Mouse (Mus musculus): ENCODE data around the gene Onecut3. TPM values are rescaled to one million over a fixed set of nuclear protein-coding genes. Genes with fewer than 3 reads are reported as not detected.

Gene Onecut3
- polyA plus RNA-seq, 1 experiment from 2014 or later: not detected

GRCm38 (mm10) chr10:80503599-80504220, 9.1 kb downstream of the Onecut3 start:
- Histone ChIP-seq H3K4me2 (peak overlapping the region; percentile 50), H3K4me1 (peaks cover 9% of the 10 kb centered on the region), H3K4me3 (peak overlapping the region; percentile 11), H3K27me3 (replicated peaks) (peaks cover 92% of the 10 kb centered on the region), H3K9ac (peak overlapping the region; percentile 4; the same call in 1 of the 2 replicates), H3K27ac (replicated peaks) (no peak overlapping the region), H3K36me3 (no peaks in the 10 kb centered on the region), H3K9me3 (no peaks in the 10 kb centered on the region)
- ATAC-seq (ENCODE audit: extremely low read depth, insufficient number of reproducible peaks, low FRiP score, low TSS enrichment): no peak
- 2% methylated on average over 27 of the region's 27 CpGs for WGBS

- no peak overlapping the region for H3K4me3 ChIP-seq
- H3K4me1 ChIP-seq: peaks cover 11% of the 10 kb centered on the region
- ATAC-seq (ENCODE audit: extremely low read depth, insufficient number of reproducible peaks, low FRiP score, low TSS enrichment): no peak
- 0% methylated on average over 9 of the region's 9 CpGs for WGBS
- no peak overlapping the region for H3K27ac ChIP-seq (replicated peaks)
- peaks cover 87% of the 10 kb centered on the region for H3K27me3 ChIP-seq (replicated peaks)
- H3K36me3 ChIP-seq: no peaks in the 10 kb centered on the region
- H3K4me2 ChIP-seq: no peak overlapping the region
- H3K9me3 ChIP-seq: no peaks in the 10 kb centered on the region
- no peak overlapping the region for H3K9ac ChIP-seq
Observed at GRCm38 (mm10) chr10:80504724-80505123, 10.1 kb downstream of the Onecut3 start.

DNA sequence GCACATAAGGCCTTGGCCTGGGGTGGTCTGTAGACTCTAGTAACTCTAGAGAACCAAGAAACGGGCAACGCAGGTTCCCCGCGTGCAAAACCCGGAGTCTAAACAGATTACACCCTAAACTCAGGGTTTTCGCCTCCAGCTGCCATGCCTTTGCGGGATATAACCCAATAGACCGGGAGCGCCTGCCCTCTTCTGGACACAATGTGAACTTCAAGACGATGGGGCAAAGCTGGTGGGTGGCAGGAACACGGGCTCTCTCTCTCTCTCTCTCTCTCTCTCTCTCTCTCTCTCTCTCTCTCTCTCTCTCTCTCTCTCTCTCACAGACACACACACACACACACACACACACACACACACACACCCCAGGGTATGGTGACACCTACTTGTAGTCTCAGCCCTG, 11.6 kb downstream of the Onecut3 start:
- H3K9me3 ChIP-seq: no peaks in the 10 kb centered on the region
- H3K4me1 ChIP-seq: peaks cover 16% of the 10 kb centered on the region
- peaks cover 86% of the 10 kb centered on the region for H3K27me3 ChIP-seq (replicated peaks)
- ATAC-seq (ENCODE audit: extremely low read depth, insufficient number of reproducible peaks, low FRiP score, low TSS enrichment): no peak
- no peaks in the 10 kb centered on the region for H3K36me3 ChIP-seq
- no peak overlapping the region for H3K4me2 ChIP-seq
- no peak overlapping the region for H3K4me3 ChIP-seq
- no peak overlapping the region for H3K9ac ChIP-seq
- whole genome bisulfite sequencing: 0% methylated on average over 11 of the region's 11 CpGs
- no peak overlapping the region for H3K27ac ChIP-seq (replicated peaks)

DNA sequence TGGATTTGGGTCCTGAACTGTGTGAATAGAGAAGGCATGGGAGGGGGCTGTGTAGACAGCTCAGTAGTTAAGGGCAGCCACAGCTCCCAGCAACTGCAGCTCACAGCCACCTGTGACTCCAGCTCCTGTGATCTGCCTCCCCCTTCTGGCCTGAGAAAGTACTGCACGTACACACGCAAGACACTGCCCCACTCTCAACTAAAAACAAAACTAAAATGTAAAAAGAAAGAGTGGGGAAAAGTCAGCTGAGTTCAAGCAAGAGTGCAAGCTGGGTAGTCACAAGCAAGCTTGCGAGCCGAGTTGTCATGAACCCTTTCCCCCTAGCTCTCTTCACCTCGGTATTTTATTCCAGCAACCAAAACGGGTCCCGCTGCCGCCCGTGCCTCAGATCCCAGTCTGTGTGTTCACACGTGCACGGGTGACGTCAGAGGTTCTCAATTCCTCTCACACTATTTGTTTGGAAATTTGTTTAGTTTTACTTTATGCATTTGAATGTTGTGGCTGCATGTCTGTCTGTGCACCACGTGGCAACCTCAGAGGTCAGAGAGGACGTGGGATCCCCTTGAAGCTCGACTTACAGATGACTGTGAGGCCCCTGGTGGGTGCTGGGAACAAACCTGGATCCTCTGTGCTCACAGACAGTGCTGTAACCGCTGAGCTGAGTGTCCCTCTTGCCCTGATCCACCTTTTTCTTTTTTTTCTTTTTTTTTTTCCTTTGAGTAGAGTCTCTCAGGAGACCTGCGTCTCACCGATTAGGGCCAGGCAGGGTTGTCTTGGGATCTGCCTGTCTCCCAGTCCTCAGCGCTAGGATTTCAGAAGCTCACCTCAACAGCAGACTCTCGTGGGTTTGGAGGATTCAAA, 15.0 kb downstream of the Onecut3 start:
- H3K9ac ChIP-seq: peak overlapping the region; percentile 78
- no peaks in the 10 kb centered on the region for H3K36me3 ChIP-seq
- H3K9me3 ChIP-seq: no peaks in the 10 kb centered on the region
- H3K4me3 ChIP-seq: peak overlapping the region; percentile 49
- H3K27me3 ChIP-seq (replicated peaks): peaks cover 89% of the 10 kb centered on the region
- H3K4me1 ChIP-seq: peaks cover 13% of the 10 kb centered on the region
- 7% methylated on average over 20 of the region's 20 CpGs for WGBS
- no peak for ATAC-seq (ENCODE audit: extremely low read depth, insufficient number of reproducible peaks, low FRiP score, low TSS enrichment)
- no peak overlapping the region for H3K27ac ChIP-seq (replicated peaks)
- H3K4me2 ChIP-seq: peak overlapping the region; percentile 75

- Histone ChIP-seq H3K9me3 (no peaks in the 10 kb centered on the region), H3K27me3 (replicated peaks) (peaks cover 89% of the 10 kb centered on the region), H3K4me2 (0 out of 2 replicates have a peak overlapping the region, but pooled peaks have one; percentile 75), H3K4me3 (no peak overlapping the region), H3K4me1 (peaks cover 13% of the 10 kb centered on the region), H3K27ac (replicated peaks) (no peak overlapping the region), H3K9ac (peak overlapping the region; percentile 78; the same call in 1 of the 2 replicates), H3K36me3 (no peaks in the 10 kb centered on the region)
- no peak for ATAC-seq (ENCODE audit: extremely low read depth, insufficient number of reproducible peaks, low FRiP score, low TSS enrichment)
- WGBS: 52% methylated on average over 10 of the region's 10 CpGs
Observed at GRCm38 (mm10) chr10:80510273-80510660, 15.6 kb downstream of the Onecut3 start.

DNA sequence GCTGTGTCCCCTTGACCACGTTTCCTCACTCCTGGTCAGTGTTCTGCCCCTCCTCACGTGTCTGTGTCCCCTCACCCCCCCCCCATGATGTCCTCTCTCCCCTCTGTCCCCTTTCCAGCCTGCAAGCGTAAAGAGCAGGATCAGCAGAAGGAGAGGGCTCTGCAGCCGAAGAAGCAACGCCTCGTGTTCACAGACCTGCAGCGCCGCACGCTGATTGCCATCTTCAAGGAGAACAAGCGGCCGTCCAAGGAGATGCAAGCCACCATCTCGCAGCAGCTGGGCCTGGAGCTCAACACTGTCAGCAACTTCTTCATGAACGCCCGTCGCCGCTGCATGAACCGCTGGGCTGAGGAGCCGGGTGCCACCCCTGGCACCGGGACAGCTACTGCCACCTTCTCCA, 19.1 kb downstream of the Onecut3 start:
- peak overlapping the region; percentile 46 for H3K4me2 ChIP-seq
- ATAC-seq (ENCODE audit: extremely low read depth, insufficient number of reproducible peaks, low FRiP score, low TSS enrichment): no peak
- peaks cover 13% of the 10 kb centered on the region for H3K4me1 ChIP-seq
- H3K9me3 ChIP-seq: no peaks in the 10 kb centered on the region
- H3K4me3 ChIP-seq: no peak overlapping the region
- 11% methylated on average over 19 of the region's 19 CpGs for WGBS
- H3K9ac ChIP-seq: peak overlapping the region; percentile 58
- peaks cover 88% of the 10 kb centered on the region for H3K27me3 ChIP-seq (replicated peaks)
- no peak overlapping the region for H3K27ac ChIP-seq (replicated peaks)
- no peaks in the 10 kb centered on the region for H3K36me3 ChIP-seq

DNA sequence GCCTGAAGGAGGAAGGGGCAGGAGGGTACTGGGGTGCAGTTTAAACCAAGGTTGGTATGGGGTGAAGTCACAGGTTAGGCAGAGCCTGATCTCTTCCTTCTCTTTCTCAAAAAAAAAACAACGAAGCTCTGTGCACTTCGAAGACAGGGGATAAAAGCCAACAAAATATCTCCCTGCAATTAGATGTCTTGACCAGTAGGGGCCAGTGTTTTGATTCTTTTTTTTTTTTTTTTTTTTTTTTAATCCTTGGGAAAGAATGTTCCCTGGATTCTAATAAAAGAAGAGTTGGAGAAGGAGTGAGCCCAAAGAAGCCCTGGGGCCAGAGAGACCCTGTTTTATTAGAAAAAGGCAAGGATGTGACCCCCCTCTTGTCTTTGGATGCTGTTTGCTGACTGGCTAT, 24.7 kb downstream of the Onecut3 start:
- Histone ChIP-seq H3K4me1 (no peaks in the 10 kb centered on the region), H3K9ac (no peak overlapping the region), H3K36me3 (no peaks in the 10 kb centered on the region), H3K9me3 (0 out of 2 replicates have a peak, but pooled peaks cover 6% of the 10 kb centered on the region), H3K4me3 (no peak overlapping the region), H3K27me3 (replicated peaks) (peaks cover 39% of the 10 kb centered on the region), H3K27ac (replicated peaks) (no peak overlapping the region), H3K4me2 (no peak overlapping the region)
- no peak for ATAC-seq (ENCODE audit: extremely low read depth, insufficient number of reproducible peaks, low FRiP score, low TSS enrichment)
- 73% methylated on average over 2 of the region's 2 CpGs for WGBS

DNA sequence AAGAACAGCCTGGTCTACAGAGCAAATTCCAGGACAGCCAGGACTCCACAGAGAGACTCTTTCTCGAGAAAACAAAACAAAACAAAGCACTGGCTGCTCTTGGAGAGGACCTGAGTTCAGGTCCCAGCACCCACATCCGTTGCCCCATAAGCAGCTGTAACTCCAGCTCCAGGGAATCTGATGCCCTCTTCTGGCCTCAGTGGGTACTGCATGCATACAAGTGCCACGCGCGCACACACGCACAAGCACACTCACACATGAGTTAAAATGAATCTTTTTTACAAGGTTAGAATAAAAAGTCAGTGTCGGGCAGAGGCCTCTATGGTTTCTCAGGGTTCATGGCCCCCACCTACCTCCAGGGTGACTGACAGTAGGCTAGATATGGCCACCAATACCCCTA, 28.7 kb downstream of the Onecut3 start:
- 0 out of 2 replicates have a peak, but pooled peaks cover 6% of the 10 kb centered on the region for H3K9me3 ChIP-seq
- H3K4me1 ChIP-seq: no peaks in the 10 kb centered on the region
- H3K9ac ChIP-seq: no peak overlapping the region
- no peak overlapping the region for H3K27ac ChIP-seq (replicated peaks)
- H3K27me3 ChIP-seq (replicated peaks): peaks cover 26% of the 10 kb centered on the region
- H3K4me3 ChIP-seq: no peak overlapping the region
- WGBS: 90% methylated on average over 7 of the region's 7 CpGs
- no peak overlapping the region for H3K4me2 ChIP-seq
- no peak for ATAC-seq (ENCODE audit: extremely low read depth, insufficient number of reproducible peaks, low FRiP score, low TSS enrichment)
- H3K36me3 ChIP-seq: no peaks in the 10 kb centered on the region

DNA sequence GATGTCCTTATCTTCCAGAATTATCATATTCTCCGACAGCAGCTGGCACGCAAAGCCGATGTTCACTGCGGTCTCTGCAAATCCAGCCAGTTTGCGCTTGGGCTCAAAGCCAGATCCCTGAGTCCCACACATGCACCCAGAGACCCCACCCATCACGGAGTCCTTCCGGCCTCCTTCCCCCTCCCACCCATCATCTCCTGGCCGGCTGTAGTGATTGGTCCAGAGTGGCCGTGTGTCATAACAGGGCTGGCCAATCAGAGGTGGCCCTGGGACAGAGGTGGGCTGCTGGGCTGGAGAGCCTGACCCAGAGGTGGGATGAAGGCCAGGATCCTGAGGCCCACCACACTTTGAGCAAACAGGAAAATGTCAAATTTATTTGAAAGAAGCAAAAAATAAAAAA, 31.5 kb downstream of the Onecut3 start:
- Histone ChIP-seq H3K4me2 (peak overlapping the region; percentile 28; the same call in 1 of the 2 replicates), H3K27me3 (replicated peaks) (peaks cover 38% of the 10 kb centered on the region)
- no peak for ATAC-seq (ENCODE audit: extremely low read depth, insufficient number of reproducible peaks, low FRiP score, low TSS enrichment)

DNA sequence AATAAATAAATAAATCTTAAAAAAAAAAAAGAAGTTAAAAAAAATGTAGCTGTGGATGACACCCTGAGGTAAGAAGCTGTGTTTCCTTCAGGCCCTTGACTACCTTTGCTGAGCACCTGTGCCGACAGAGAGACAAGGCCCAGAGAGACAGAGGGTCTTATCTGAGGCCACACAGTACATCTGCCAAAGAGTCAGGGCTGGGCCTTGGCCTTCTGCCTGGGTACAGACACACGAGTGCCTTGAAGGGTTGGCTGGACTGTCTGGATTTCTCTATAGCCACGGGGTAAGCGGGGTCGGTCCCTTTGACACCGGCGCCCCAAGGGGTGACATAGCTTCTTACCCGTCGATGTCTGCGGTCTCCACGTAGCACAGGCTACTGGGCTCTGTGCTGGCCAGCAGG, 38.1 kb downstream of the Onecut3 start:
- Histone ChIP-seq H3K27ac (replicated peaks) (no peak overlapping the region), H3K4me3 (no peak overlapping the region), H3K4me2 (no peak overlapping the region), H3K27me3 (replicated peaks) (peaks cover 62% of the 10 kb centered on the region), H3K9ac (no peak overlapping the region), H3K4me1 (peaks cover 27% of the 10 kb centered on the region), H3K9me3 (no peaks in the 10 kb centered on the region), H3K36me3 (no peaks in the 10 kb centered on the region)
- ATAC-seq (ENCODE audit: extremely low read depth, insufficient number of reproducible peaks, low FRiP score, low TSS enrichment): no peak
- 85% methylated on average over 11 of the region's 11 CpGs for WGBS

More for the DNA sequence above, 31.5 kb downstream of the Onecut3 start:
- Histone ChIP-seq H3K9ac (no peak overlapping the region), H3K27ac (replicated peaks) (no peak overlapping the region), H3K4me1 (no peaks in the 10 kb centered on the region), H3K9me3 (0 out of 2 replicates have a peak, but pooled peaks cover 6% of the 10 kb centered on the region), H3K4me3 (no peak overlapping the region), H3K36me3 (no peaks in the 10 kb centered on the region)
- WGBS: 23% methylated on average over 9 of the region's 9 CpGs

DNA sequence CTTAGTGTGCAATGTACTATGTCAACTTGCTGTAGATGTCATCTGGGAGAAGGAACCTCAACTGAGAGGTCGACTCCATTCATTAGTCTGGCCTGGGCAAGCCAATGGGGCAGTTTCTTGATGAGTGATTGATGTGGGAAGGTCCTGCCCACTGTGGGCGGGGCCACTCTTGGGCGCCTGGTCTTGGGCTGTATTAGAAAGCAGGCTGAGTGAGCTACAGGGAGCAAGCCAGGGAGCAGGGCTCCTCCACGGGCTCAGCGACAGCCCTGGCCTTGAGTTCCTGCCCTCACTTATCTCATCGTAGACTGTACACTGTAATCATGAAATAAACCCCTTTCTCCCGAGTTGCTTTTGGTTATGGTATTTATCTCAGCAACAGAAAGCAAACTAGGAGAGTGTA, 39.1 kb downstream of the Onecut3 start:
- Histone ChIP-seq H3K4me2 (no peak overlapping the region), H3K4me1 (peaks cover 31% of the 10 kb centered on the region), H3K9ac (peak overlapping the region; percentile 30; the same call in 1 of the 2 replicates), H3K9me3 (no peaks in the 10 kb centered on the region), H3K4me3 (no peak overlapping the region), H3K27me3 (replicated peaks) (peaks cover 66% of the 10 kb centered on the region), H3K36me3 (no peaks in the 10 kb centered on the region), H3K27ac (replicated peaks) (no peak overlapping the region)
- WGBS: 14% methylated on average over 7 of the region's 7 CpGs
- ATAC-seq (ENCODE audit: extremely low read depth, insufficient number of reproducible peaks, low FRiP score, low TSS enrichment): no peak

Data from heart, embryonic 13.5 days (tissue).